Mouse (Mus musculus) liver, embryonic 14.5 days (tissue): ENCODE results near the gene Gpr12.

Source experiments
- CTCF ChIP-seq: IDR thresholded peaks from 2 replicates; pipeline ENCODE4 v1.5.1; 2016; ENCODE audit warnings: antibody characterized with exemption, low read depth, control low read depth
- EP300 ChIP-seq: IDR thresholded peaks from 2 replicates; pipeline ENCODE4 v1.6.1; 2016; ENCODE audit warnings: antibody characterized with exemption, low read depth

DNA sequence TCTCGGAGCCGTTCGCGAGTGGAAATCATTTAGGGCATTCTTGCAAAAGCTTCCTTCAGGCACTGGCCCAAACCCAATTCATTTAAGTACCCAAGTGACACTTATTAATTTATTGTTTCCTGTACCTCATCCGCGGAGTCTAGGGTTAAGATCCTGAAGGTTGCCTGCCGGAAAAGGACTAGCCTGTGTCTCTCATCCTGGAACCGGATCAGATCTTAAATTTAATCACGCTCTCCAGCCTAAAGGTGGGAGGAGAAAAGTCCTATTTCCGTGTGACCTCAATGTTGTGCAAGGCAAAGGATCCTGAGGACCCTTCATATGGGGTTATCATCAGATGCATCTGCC lies 240 bp upstream of the Gpr12 start:
- TF ChIP-seq CTCF (no peak), EP300 (no peak)
